Mouse (Mus musculus) lung, adult 2 months (tissue): ENCODE results near the gene Rbck1. TPM values are rescaled to one million over a fixed set of nuclear protein-coding genes. Genes with fewer than 3 reads are reported as not detected.
"Not testable (repeated sequence)": the region's sequence is repeated elsewhere in the genome, so short reads cannot be mapped to it uniquely, and the experiment has no call there.

Experiments used
- DNase-seq: peaks from one replicate; pipeline ENCODE4 v3.0.0; 2022
- H3K4me1 ChIP-seq: fragments of 200-500 bp; 2 replicates; pipeline ENCODE4 v1.6.1; 2011; ENCODE audit warnings: low read length; ENCODE audit not compliant: control insufficient read depth, insufficient read depth
- H3K4me3 ChIP-seq: fragments of 200-500 bp; replicated peaks from 2 replicates; pipeline ENCODE3; 2011; ENCODE audit warnings: low read depth, mild to moderate bottlenecking, control low read depth, low read length; ENCODE audit errors: extremely low read depth
- CTCF ChIP-seq: fragments of 200-500 bp; IDR thresholded peaks from 2 replicates; pipeline ENCODE4 v1.5.1; 2011; ENCODE audit warnings: mild to moderate bottlenecking, low read length, control low read depth; ENCODE audit not compliant: insufficient read depth
- POLR2A ChIP-seq: fragments of 200-500 bp; IDR thresholded peaks from 2 replicates; pipeline ENCODE4 v1.6.1; 2011; ENCODE audit warnings: low read depth, mild to moderate bottlenecking, control low read depth, low read length, borderline replicate concordance; ENCODE audit errors: extremely low read depth
- WGBS: fragments of 180-500 bp; shearing (Covaris S2); methylation state at CpG from one replicate; pipeline ENCODE4 v1.1.7; 2018; 5-methylcytosine and 5-hydroxymethylcytosine counted together
- polyA plus RNA-seq: library from polyadenylated mRNA; depleted of rRNA; stranded (reverse); fragments of >200 nt; gene quantifications from 2 replicates; pipeline ENCODE4 v1.2.3, GENCODE M21; 2012

Rbck1 gene
- polyA plus RNA-seq, 1 experiment: 356 TPM

DNA sequence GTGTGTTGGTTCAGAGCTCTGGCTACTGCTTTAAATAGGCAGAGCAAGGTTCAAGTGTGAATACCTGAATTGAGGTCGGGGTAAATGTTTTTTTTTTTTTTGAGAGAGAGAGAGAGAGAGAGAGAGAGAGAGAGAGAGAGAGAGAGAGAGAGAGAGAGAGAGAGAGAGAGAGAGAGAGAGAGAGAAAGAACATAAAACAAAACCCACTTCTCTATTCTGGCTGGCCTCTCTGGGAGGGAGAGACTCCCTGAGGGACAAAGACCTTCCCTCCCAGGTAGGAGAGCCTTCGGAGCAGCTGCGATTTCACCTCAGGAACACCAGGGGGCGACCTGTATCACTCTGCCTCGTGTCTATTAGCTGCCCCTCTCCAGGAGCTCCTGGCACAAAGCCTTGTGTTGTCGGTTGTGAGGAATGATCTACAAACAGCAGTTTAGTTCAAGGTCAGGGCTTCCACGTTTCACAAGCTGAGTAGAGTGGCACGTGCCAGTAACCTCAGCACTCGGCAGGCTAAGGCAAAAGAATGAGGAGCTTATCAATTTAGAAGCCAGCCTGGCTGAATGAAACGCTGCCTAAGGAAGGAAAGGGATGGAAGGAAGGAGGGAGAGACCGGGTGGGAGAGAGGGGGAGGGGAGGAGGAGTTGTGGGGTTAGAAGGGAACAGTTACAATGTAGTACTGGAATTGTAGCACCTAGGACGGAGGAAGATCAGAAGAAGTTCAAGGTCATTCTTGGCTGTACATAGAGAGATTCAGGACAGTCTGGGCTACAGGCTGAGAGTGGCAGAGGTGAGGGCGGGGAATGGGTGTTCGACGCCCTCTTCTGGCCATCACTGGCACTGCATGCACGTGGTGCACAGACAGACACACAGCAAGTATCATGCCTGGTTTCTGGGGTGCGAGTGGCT is 31.0 kb upstream of the Rbck1 start:
- no peak overlapping the region for H3K4me3 ChIP-seq

DNA sequence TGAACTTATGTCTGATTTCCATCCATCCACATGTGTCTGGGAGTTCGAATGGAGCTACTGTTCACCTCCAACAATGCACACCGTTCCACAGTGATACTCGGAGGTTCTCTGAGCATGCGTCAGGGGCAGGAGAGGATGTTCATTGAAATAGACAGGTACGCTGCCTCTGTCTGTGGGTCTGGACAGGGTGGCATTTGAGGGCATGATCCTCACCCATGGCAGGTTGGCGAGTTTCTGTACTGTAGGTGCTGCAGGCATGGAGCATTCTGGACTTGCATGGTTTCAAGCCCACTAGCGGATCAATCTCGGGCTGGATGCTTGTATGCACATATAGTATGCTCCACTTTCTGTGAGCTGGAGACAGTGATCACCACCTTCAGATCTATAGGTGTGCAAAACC is 28.7 kb upstream of the Rbck1 start:
- Histone ChIP-seq H3K4me1 (peaks cover 11% of the 10 kb centered on the region), H3K4me3 (no peak overlapping the region)
- WGBS: 89% methylated on average over 8 of the region's 8 CpGs
- TF ChIP-seq CTCF (no peak), POLR2A (no peak)
- DNase-seq: no peak

More for the DNA sequence above, 31.0 kb upstream of the Rbck1 start:
- TF ChIP-seq CTCF (peak; percentile 88), POLR2A (no peak)
- H3K4me1 ChIP-seq: peaks cover 11% of the 10 kb centered on the region
- WGBS: 8% methylated on average over 17 of the region's 17 CpGs
- peak; percentile 71 for DNase-seq

DNA sequence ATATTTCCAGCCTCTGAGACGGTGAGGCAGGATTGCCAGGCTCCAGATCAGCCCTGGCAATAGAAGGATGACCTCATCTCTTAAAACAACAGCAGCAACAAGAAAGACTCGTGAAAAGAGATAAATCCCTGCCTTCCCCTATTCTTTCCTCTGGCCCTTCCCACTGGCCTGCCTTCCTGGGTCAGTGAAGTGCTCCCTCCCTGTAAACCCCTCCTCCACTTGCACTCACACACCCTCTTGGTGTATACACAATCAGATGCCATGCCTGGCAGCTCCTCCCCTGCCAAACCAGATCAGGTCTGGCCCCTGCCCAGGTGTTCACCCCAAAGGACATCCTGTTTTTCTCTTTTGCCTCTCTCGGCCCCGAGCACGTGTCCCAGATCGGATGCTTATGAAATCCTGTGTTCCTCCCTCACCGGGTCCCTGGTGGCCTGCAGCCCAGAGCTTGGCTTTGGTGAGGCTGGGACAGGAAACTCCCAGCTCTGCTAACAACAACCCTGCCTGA is 27.9 kb upstream of the Rbck1 start:
- TF ChIP-seq POLR2A (peak; percentile 28; the same call in 1 of the 2 replicates), CTCF (no peak)
- 2% methylated on average over 7 of the region's 7 CpGs for WGBS
- H3K4me3 ChIP-seq: no peak overlapping the region
- DNase-seq: peak; percentile 79
- peaks cover 11% of the 10 kb centered on the region for H3K4me1 ChIP-seq

DNA sequence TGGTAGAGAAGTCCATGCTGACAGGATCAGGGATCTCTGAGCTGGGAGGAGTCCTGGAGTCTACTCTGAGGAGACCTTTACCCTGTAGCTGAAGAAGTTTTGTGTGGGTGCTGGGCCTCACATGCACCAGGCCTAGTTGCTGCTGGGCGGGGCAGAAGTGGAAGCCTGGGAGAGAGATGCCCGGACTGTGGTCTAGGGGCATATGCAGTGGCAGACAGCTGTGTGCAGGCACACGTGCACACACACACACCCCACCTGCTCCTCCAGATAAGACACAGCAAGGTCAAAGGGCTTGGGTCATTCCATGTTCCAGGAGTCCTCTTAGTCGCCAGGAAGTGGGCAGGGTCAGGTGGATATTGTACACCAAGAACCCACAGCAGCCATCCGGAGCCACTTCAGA is 27.2 kb upstream of the Rbck1 start:
- DNase-seq: no peak
- H3K4me1 ChIP-seq: peaks cover 11% of the 10 kb centered on the region
- WGBS: 48% methylated on average over 5 of the region's 5 CpGs
- H3K4me3 ChIP-seq: no peak overlapping the region
- TF ChIP-seq POLR2A (no peak), CTCF (no peak)

DNA sequence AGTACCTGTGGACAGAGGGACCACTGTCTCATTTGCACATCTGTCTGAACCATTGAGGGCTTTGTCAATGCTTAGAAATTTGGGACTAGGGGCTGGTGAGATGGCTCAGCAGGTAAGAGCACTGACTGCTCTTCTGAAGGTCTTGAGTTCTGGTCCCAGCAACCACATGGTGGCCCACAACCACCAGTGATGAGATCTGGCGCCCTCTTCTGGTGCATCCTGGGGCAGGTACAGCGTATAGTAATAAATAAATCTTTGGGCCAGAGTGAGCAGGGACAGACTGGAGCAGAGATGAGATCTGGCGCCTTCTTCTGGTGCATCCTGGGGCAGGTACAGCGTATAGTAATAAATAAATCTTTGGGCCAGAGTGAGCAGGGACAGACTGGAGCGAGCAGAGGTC is 26.5 kb upstream of the Rbck1 start:
- H3K4me3 ChIP-seq: not testable (repeated sequence)
- WGBS: 91% methylated on average over 5 of the region's 5 CpGs

DNA sequence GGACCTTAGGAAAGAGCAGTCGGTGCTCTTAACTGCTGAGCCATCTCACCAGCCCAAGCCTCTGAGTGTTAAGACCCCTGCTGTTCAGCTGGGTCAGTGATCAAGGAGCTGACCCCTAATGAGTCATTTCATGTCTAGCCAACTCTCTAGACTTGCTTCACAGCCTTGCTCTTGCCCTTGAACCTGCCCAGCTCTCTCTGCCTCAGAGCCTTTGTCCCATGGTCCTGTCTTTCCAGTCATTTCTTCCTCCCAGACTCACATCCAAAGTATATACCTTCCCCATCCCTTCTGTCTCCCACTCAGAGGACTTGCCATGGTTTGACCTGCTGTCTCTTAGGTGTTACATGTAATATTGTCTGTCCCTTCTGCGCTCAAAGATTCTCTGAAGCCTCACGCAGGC is 24.8 kb upstream of the Rbck1 start:
- WGBS: 85% methylated on average over 3 of the region's 3 CpGs
- TF ChIP-seq POLR2A: no peak
- no peak for TF ChIP-seq CTCF
- no peak for DNase-seq
- Histone ChIP-seq H3K4me3 (no peak overlapping the region), H3K4me1 (peaks cover 7% of the 10 kb centered on the region)

More for the DNA sequence above, 26.5 kb upstream of the Rbck1 start:
- H3K4me1 ChIP-seq: peaks cover 11% of the 10 kb centered on the region
- DNase-seq: not testable (repeated sequence)

DNA sequence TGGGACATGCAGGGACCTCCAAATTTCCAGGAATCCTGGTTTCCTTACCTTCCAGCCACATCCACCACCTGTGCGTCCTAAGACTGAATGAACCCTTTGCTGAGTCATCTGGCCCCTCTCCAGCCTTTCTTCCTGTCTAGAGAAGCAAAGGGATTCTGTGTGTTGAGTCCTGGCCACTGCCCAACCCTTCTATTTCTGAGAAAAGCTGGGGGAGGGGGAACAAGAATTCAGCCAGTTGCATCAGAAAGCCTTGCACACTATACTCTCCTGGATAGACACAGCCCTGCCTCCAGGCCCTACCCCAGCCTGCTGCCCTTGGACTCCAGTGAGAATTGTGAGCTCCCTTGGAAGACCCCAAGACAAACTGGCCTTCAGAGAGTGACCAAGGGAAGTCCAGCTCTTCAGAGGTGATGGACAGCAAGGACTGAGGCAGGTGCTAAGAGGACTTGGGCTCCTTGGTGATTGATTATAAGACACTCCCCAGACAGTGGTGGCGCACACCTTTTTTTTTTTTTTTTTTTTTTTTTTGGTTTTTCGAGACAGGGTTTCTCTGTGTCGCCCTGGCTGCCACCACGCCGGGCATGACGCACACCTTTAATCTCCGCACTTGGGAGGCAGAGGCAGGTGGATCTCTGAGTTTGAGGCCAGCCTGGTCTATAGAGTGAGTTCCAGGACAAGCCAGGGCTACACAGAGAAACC is 17.5 kb upstream of the Rbck1 start:
- TF ChIP-seq CTCF (no peak), POLR2A (no peak)
- 77% methylated on average over 8 of the region's 8 CpGs for WGBS
- no peaks in the 10 kb centered on the region for H3K4me1 ChIP-seq
- peak; percentile 39 for DNase-seq
- no peak overlapping the region for H3K4me3 ChIP-seq

DNA sequence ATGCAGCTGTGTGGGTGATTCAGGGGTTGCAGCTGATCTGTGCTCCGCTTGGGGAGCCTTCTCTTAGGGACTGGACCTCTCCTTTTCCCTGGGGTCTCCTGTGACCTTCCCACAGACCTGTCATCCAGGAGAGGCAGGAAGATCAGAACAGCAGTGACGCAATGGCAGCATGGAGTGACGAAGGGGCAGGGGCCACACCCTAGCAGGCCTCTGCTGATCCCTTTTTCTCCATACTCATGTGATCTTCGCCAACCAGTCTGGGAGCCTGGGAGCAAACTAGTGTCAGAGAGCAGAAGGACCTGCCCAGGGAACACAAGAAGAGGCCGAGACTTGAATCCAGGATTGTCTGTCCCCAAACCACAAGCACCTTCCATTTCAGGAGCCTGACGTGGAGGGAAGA is 16.8 kb upstream of the Rbck1 start:
- Histone ChIP-seq H3K4me1 (peaks cover 4% of the 10 kb centered on the region), H3K4me3 (no peak overlapping the region)
- 88% methylated on average over 6 of the region's 6 CpGs for WGBS
- DNase-seq: no peak
- TF ChIP-seq CTCF (no peak), POLR2A (no peak)

DNA sequence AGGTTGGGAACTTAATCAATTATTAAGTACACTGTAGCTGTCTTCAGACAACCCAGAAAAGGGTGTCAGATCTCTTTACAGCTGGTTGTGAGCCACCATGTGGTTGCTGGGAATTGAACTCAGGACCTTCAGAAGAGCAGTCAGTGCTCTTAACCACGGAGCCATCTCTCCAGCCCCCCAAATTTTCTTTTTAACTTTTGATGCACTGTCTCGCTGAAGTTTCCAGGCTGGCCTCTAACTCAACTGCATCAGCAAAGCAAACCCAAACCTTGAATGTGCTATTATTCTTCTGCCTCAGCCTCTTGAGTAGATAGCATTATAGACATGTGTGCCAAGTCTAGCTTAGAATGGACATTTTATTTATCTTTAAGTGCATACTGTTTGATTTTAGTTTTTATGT is 15.3 kb upstream of the Rbck1 start:
- H3K4me3 ChIP-seq: no peak overlapping the region
- WGBS: 92% methylated on average over 2 of the region's 2 CpGs
- peaks cover 4% of the 10 kb centered on the region for H3K4me1 ChIP-seq
- DNase-seq: no peak
- TF ChIP-seq POLR2A: no peak
- TF ChIP-seq CTCF: no peak
